Mouse (Mus musculus): Measurements from ENCODE around the gene Arap1.

Gene Arap1

GRCm38 (mm10) chr7:101363914-101364313 is 16.0 kb downstream of the Arap1 start:
- 91% methylated on average over 5 of the region's 5 CpGs for WGBS

GRCm38 (mm10) chr7:101367901-101368852 is 20.3 kb downstream of the Arap1 start:
- WGBS: 64% methylated on average over 11 of the region's 11 CpGs

GRCm38 (mm10) chr7:101369666-101370065 is 21.8 kb downstream of the Arap1 start:
- 89% methylated on average over 7 of the region's 7 CpGs for WGBS

- 89% methylated on average over 26 of the region's 26 CpGs for WGBS
Observed at GRCm38 (mm10) chr7:101373082-101373481, 25.2 kb downstream of the Arap1 start.

- WGBS: 70% methylated on average over 10 of the region's 10 CpGs
Observed at GRCm38 (mm10) chr7:101376701-101377340, 29.0 kb downstream of the Arap1 start.

- WGBS: 54% methylated on average over 7 of the region's 7 CpGs
Observed at GRCm38 (mm10) chr7:101377741-101378262, 29.9 kb downstream of the Arap1 start.

GRCm38 (mm10) chr7:101378285-101378684 is 30.4 kb downstream of the Arap1 start:
- 78% methylated on average over 3 of the region's 3 CpGs for WGBS

- 60% methylated on average over 5 of the region's 5 CpGs for WGBS
Observed at GRCm38 (mm10) chr7:101378796-101379465, 31.1 kb downstream of the Arap1 start.

GRCm38 (mm10) chr7:101379732-101380131 is 31.9 kb downstream of the Arap1 start:
- 81% methylated on average over 2 of the region's 2 CpGs for WGBS

- 85% methylated on average over 6 of the region's 6 CpGs for WGBS
Observed at GRCm38 (mm10) chr7:101381512-101381911, 33.6 kb downstream of the Arap1 start.

GRCm38 (mm10) chr7:101382378-101382777 is 34.5 kb downstream of the Arap1 start:
- WGBS: 66% methylated on average over 8 of the region's 8 CpGs

GRCm38 (mm10) chr7:101383756-101384155 is 35.9 kb downstream of the Arap1 start:
- WGBS: 68% methylated on average over 3 of the region's 3 CpGs

GRCm38 (mm10) chr7:101384931-101385330 is 37.1 kb downstream of the Arap1 start:
- 73% methylated on average over 10 of the region's 10 CpGs for WGBS

- 67% methylated on average over 6 of the region's 6 CpGs for WGBS
Observed at GRCm38 (mm10) chr7:101385331-101385733, 37.5 kb downstream of the Arap1 start.

GRCm38 (mm10) chr7:101385866-101386452 is 38.1 kb downstream of the Arap1 start:
- 69% methylated on average over 10 of the region's 10 CpGs for WGBS

GRCm38 (mm10) chr7:101389256-101389655 is 41.4 kb downstream of the Arap1 start:
- WGBS: 90% methylated on average over 6 of the region's 6 CpGs

GRCm38 (mm10) chr7:101391909-101392479 is 44.1 kb downstream of the Arap1 start:
- 65% methylated on average over 4 of the region's 4 CpGs for WGBS

GRCm38 (mm10) chr7:101393015-101393414 is 45.1 kb downstream of the Arap1 start:
- WGBS: 79% methylated on average over 4 of the region's 4 CpGs

- WGBS: 60% methylated on average over 8 of the region's 8 CpGs
Observed at GRCm38 (mm10) chr7:101393694-101394504, 46.0 kb downstream of the Arap1 start.

- WGBS: 86% methylated on average over 3 of the region's 3 CpGs
Observed at GRCm38 (mm10) chr7:101394569-101394968, 46.7 kb downstream of the Arap1 start.
